Mouse (Mus musculus) lung, embryonic 14.5 days (tissue): ENCODE data around the gene Baz1a. TPM values are rescaled to one million over a fixed set of nuclear protein-coding genes. Genes with fewer than 3 reads are reported as not detected.
"Not testable (repeated sequence)": the region's sequence is repeated elsewhere in the genome, so short reads cannot be mapped to it uniquely, and the experiment has no call there.

ENCODE experiments used
- ATAC-seq: fragments of 200-750 bp; cut with Nextera tagmentation; 2 replicates; pipeline ENCODE4 v1.8.0; 2017; ENCODE audit warnings: mild to moderate bottlenecking, moderate TSS enrichment, moderate library complexity; ENCODE audit not compliant: insufficient read depth
- DNase-seq: peaks from one replicate; pipeline ENCODE4 v3.0.0-alpha.2; 2015
- H3K27ac ChIP-seq: fragments of 300-500 bp; sonication (generic); 2 replicates; pipeline ENCODE4 v1.5.1; 2014; ENCODE audit warnings: low read depth, mild to moderate bottlenecking, moderate library complexity
- H3K27me3 ChIP-seq: fragments of 300-500 bp; sonication (generic); 2 replicates; pipeline ENCODE4 v1.6.1; 2014; ENCODE audit warnings: low read length, control low read depth; ENCODE audit not compliant: insufficient read depth
- H3K36me3 ChIP-seq: fragments of 300-500 bp; sonication (generic); 2 replicates; pipeline ENCODE4 v1.6.1; 2014; ENCODE audit warnings: control low read depth; ENCODE audit not compliant: insufficient read depth
- H3K4me1 ChIP-seq: fragments of 300-500 bp; sonication (generic); 2 replicates; pipeline ENCODE4 v1.6.1; 2014; ENCODE audit warnings: antibody characterized with exemption, control low read depth; ENCODE audit not compliant: insufficient read depth
- H3K4me2 ChIP-seq: fragments of 300-500 bp; sonication (generic); 2 replicates; pipeline ENCODE4 v1.6.1; 2014; ENCODE audit warnings: mild to moderate bottlenecking
- H3K4me3 ChIP-seq: fragments of 300-500 bp; sonication (generic); 2 replicates; pipeline ENCODE4 v1.5.1; 2014; ENCODE audit warnings: low read depth, low read length
- H3K9ac ChIP-seq: fragments of 300-500 bp; sonication (generic); 2 replicates; pipeline ENCODE4 v1.6.1; 2014
- H3K9me3 ChIP-seq: fragments of 300-500 bp; sonication (generic); 2 replicates; pipeline ENCODE4 v1.6.1; 2016; ENCODE audit warnings: low read depth, low read length, control low read depth
- CTCF ChIP-seq: IDR thresholded peaks from 2 replicates; pipeline ENCODE4 v1.5.1; 2016; ENCODE audit warnings: antibody characterized with exemption, low read depth
- WGBS: fragments of 180-500 bp; shearing (Covaris S2); extraction: QIAGEN DNeasy Blood & Tissue Kit; methylation state at CpG from one replicate; pipeline ENCODE4 v1.1.7; 2014; 5-methylcytosine and 5-hydroxymethylcytosine counted together
- polyA plus RNA-seq: library from polyadenylated mRNA; unstranded; fragments of >200 nt; fragmentation: Nextera tagmentation; extraction: Ambion mirVana; gene quantifications from 2 replicates; pipeline ENCODE4 v1.2.1, GENCODE M21; 2014

Gene Baz1a
- polyA plus RNA-seq, 1 experiment from 2014 or later, result 23.9 TPM

- Histone ChIP-seq H3K4me1 (no peaks in the 10 kb centered on the region), H3K4me3 (no peak overlapping the region), H3K36me3 (no peaks in the 10 kb centered on the region), H3K27ac (no peak overlapping the region), H3K27me3 (no peaks in the 10 kb centered on the region), H3K9me3 (no peaks in the 10 kb centered on the region), H3K9ac (no peak overlapping the region), H3K4me2 (no peak overlapping the region)
- no peak for DNase-seq
- ATAC-seq, result no peak
- 84% methylated on average over 14 of the region's 14 CpGs for WGBS
- no peak for TF ChIP-seq CTCF
Observed at GRCm38 (mm10) chr12:55007361-55008008, 6.7 kb downstream of the Baz1a start.

- DNase-seq (no peak), ATAC-seq (no peak)
- no peak overlapping the region for H3K4me3 ChIP-seq
- H3K36me3 ChIP-seq, result no peaks in the 10 kb centered on the region
- no peak overlapping the region for H3K4me2 ChIP-seq
- WGBS, result 95% methylated on average over 7 of the region's 7 CpGs
- H3K4me1 ChIP-seq, result no peaks in the 10 kb centered on the region
- H3K27ac ChIP-seq, result no peak overlapping the region
- H3K9ac ChIP-seq, result no peak overlapping the region
- H3K27me3 ChIP-seq, result no peaks in the 10 kb centered on the region
- no peaks in the 10 kb centered on the region for H3K9me3 ChIP-seq
- no peak for TF ChIP-seq CTCF
Observed at GRCm38 (mm10) chr12:55006071-55006470, 8.1 kb downstream of the Baz1a start.

- TF ChIP-seq CTCF, result no peak
- ATAC-seq (no peak), DNase-seq (no peak)
- H3K36me3 ChIP-seq, result no peaks in the 10 kb centered on the region
- no peak overlapping the region for H3K4me3 ChIP-seq
- no peaks in the 10 kb centered on the region for H3K27me3 ChIP-seq
- no peak overlapping the region for H3K27ac ChIP-seq
- H3K9ac ChIP-seq, result no peak overlapping the region
- no peak overlapping the region for H3K4me2 ChIP-seq
- H3K4me1 ChIP-seq, result no peaks in the 10 kb centered on the region
- H3K9me3 ChIP-seq, result no peaks in the 10 kb centered on the region
- WGBS, result 86% methylated on average over 3 of the region's 3 CpGs
Observed at GRCm38 (mm10) chr12:55004396-55004795, 9.8 kb downstream of the Baz1a start.

GRCm38 (mm10) chr12:55003843-55004242, 10.3 kb downstream of the Baz1a start:
- no peak for ATAC-seq
- no peak for TF ChIP-seq CTCF
- 84% methylated on average over 5 of the region's 5 CpGs for WGBS

GRCm38 (mm10) chr12:55002532-55002931, 11.6 kb downstream of the Baz1a start:
- not testable (repeated sequence) for DNase-seq, H3K4me1 ChIP-seq, H3K9ac ChIP-seq, H3K4me2 ChIP-seq, H3K27ac ChIP-seq, H3K36me3 ChIP-seq, H3K9me3 ChIP-seq, ATAC-seq, H3K4me3 ChIP-seq, H3K27me3 ChIP-seq
- 86% methylated on average over 7 of the region's 7 CpGs for WGBS

More at GRCm38 (mm10) chr12:55003843-55004242, 10.3 kb downstream of the Baz1a start:
- H3K4me2 ChIP-seq, result no peak overlapping the region
- H3K4me3 ChIP-seq, result no peak overlapping the region
- H3K9me3 ChIP-seq, result no peaks in the 10 kb centered on the region
- no peak overlapping the region for H3K9ac ChIP-seq
- no peaks in the 10 kb centered on the region for H3K4me1 ChIP-seq
- no peaks in the 10 kb centered on the region for H3K36me3 ChIP-seq
- no peak for DNase-seq
- no peaks in the 10 kb centered on the region for H3K27me3 ChIP-seq
- no peak overlapping the region for H3K27ac ChIP-seq

GRCm38 (mm10) chr12:54999016-54999690, 15.0 kb downstream of the Baz1a start:
- ATAC-seq, result no peak
- no peaks in the 10 kb centered on the region for H3K36me3 ChIP-seq
- no peaks in the 10 kb centered on the region for H3K9me3 ChIP-seq
- no peak overlapping the region for H3K27ac ChIP-seq
- TF ChIP-seq CTCF, result no peak
- peak; percentile 20 for DNase-seq
- WGBS, result 68% methylated on average over 14 of the region's 14 CpGs
- no peak overlapping the region for H3K4me2 ChIP-seq
- H3K4me1 ChIP-seq, result no peaks in the 10 kb centered on the region
- H3K9ac ChIP-seq, result no peak overlapping the region
- H3K27me3 ChIP-seq, result no peaks in the 10 kb centered on the region
- H3K4me3 ChIP-seq, result no peak overlapping the region

- Histone ChIP-seq H3K27me3 (no peaks in the 10 kb centered on the region), H3K4me3 (no peak overlapping the region), H3K9me3 (no peaks in the 10 kb centered on the region), H3K4me2 (no peak overlapping the region), H3K9ac (no peak overlapping the region), H3K27ac (no peak overlapping the region), H3K36me3 (no peaks in the 10 kb centered on the region), H3K4me1 (no peaks in the 10 kb centered on the region)
- no peak for TF ChIP-seq CTCF
- ATAC-seq (no peak), DNase-seq (no peak)
- WGBS, result 65% methylated on average over 5 of the region's 5 CpGs
Observed at GRCm38 (mm10) chr12:54998411-54998810, 15.7 kb downstream of the Baz1a start.
